Mouse (Mus musculus): ENCODE results near the gene Lhfpl2.

Gene Lhfpl2

GRCm38 (mm10) chr13:94159478-94160220, 102.1 kb downstream of the Lhfpl2 start:
- no peak overlapping the region for H3K4me3 ChIP-seq (replicated peaks; ENCODE audit: low read length)
- peaks cover 26% of the 10 kb centered on the region for H3K4me1 ChIP-seq (replicated peaks; ENCODE audit: low read depth, low read length)
- H3K9me3 ChIP-seq (ENCODE audit: low read length), result no peaks in the 10 kb centered on the region; the same call in 1 of the 2 replicates
- H3K36me3 ChIP-seq (ENCODE audit: insufficient read depth, low read length), result no peaks in the 10 kb centered on the region
- no peak for TF ChIP-seq CTCF (conservative IDR thresholded peaks at IDR 0.05; ENCODE audit: low read length)
- no peak for TF ChIP-seq POU5F1 (IDR thresholded peaks at IDR 0.05; ENCODE audit: borderline replicate concordance, low read length)
- TF ChIP-seq NANOG (IDR thresholded peaks at IDR 0.05; ENCODE audit: borderline replicate concordance, low read length), result no peak
- no peaks in the 10 kb centered on the region for H3K27me3 ChIP-seq (ENCODE audit: insufficient read depth, low read length)

GRCm38 (mm10) chr13:94164501-94164900, 106.9 kb downstream of the Lhfpl2 start:
- H3K9me3 ChIP-seq (ENCODE audit: low read length), result no peaks in the 10 kb centered on the region
- no peak for TF ChIP-seq CTCF (conservative IDR thresholded peaks at IDR 0.05; ENCODE audit: low read length)
- TF ChIP-seq POU5F1 (IDR thresholded peaks at IDR 0.05; ENCODE audit: borderline replicate concordance, low read length), result no peak
- no peak for TF ChIP-seq NANOG (IDR thresholded peaks at IDR 0.05; ENCODE audit: borderline replicate concordance, low read length)
- no peaks in the 10 kb centered on the region for H3K36me3 ChIP-seq (ENCODE audit: insufficient read depth, low read length)
- H3K27me3 ChIP-seq (ENCODE audit: insufficient read depth, low read length), result peaks cover 24% of the 10 kb centered on the region
- H3K4me1 ChIP-seq (replicated peaks; ENCODE audit: low read depth, low read length), result 0 out of 2 replicates have a peak, but pooled peaks cover 4% of the 10 kb centered on the region
- H3K4me3 ChIP-seq (replicated peaks; ENCODE audit: low read length), result no peak overlapping the region

- peaks cover 12% of the 10 kb centered on the region for H3K4me1 ChIP-seq (replicated peaks; ENCODE audit: low read depth, low read length)
- TF ChIP-seq NANOG (IDR thresholded peaks at IDR 0.05; ENCODE audit: borderline replicate concordance, low read length) (no peak), POU5F1 (IDR thresholded peaks at IDR 0.05; ENCODE audit: borderline replicate concordance, low read length) (no peak), CTCF (conservative IDR thresholded peaks at IDR 0.05; ENCODE audit: low read length) (no peak)
- no peaks in the 10 kb centered on the region for H3K9me3 ChIP-seq (ENCODE audit: low read length)
- peaks cover 49% of the 10 kb centered on the region for H3K27me3 ChIP-seq (ENCODE audit: insufficient read depth, low read length)
- no peak overlapping the region for H3K4me3 ChIP-seq (replicated peaks; ENCODE audit: low read length)
- no peaks in the 10 kb centered on the region for H3K36me3 ChIP-seq (ENCODE audit: insufficient read depth, low read length)
Observed at GRCm38 (mm10) chr13:94168319-94168718, 110.7 kb downstream of the Lhfpl2 start.

- Histone ChIP-seq H3K4me1 (replicated peaks; ENCODE audit: low read depth, low read length) (peaks cover 22% of the 10 kb centered on the region), H3K9me3 (ENCODE audit: low read length) (no peaks in the 10 kb centered on the region), H3K4me3 (replicated peaks; ENCODE audit: low read length) (no peak overlapping the region), H3K36me3 (ENCODE audit: insufficient read depth, low read length) (no peaks in the 10 kb centered on the region), H3K27me3 (ENCODE audit: insufficient read depth, low read length) (peaks cover 60% of the 10 kb centered on the region)
- TF ChIP-seq CTCF (conservative IDR thresholded peaks at IDR 0.05; ENCODE audit: low read length), result no peak
- no peak for TF ChIP-seq POU5F1 (IDR thresholded peaks at IDR 0.05; ENCODE audit: borderline replicate concordance, low read length)
- no peak for TF ChIP-seq NANOG (IDR thresholded peaks at IDR 0.05; ENCODE audit: borderline replicate concordance, low read length)
Observed at GRCm38 (mm10) chr13:94169325-94169916, 111.8 kb downstream of the Lhfpl2 start.

DNA sequence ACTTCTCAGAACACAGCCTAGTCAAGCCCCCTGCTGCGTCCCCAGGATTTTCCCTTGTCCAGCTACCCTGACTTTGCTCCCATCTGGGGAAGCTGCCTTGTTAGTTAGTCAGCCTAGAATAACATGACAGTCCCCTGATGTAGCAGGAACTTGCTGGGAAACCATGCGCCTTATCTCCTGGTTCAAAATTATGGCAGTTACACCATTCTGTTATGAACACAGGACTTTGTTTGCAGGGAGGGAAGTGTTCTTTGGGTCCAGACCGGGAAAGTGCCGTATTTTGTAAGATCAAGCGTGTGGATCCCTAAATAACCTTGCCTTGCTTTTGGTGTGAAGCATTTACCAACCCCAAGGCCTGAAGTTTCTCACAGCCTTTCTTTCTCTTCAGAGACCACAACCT, 114.0 kb downstream of the Lhfpl2 start:
- no peak for TF ChIP-seq POU5F1 (IDR thresholded peaks at IDR 0.05; ENCODE audit: borderline replicate concordance, low read length)
- TF ChIP-seq CTCF (conservative IDR thresholded peaks at IDR 0.05; ENCODE audit: low read length), result no peak
- TF ChIP-seq NANOG (IDR thresholded peaks at IDR 0.05; ENCODE audit: borderline replicate concordance, low read length), result no peak

GRCm38 (mm10) chr13:94172533-94173310, 115.1 kb downstream of the Lhfpl2 start:
- no peak overlapping the region for H3K4me3 ChIP-seq (replicated peaks; ENCODE audit: low read length)
- no peaks in the 10 kb centered on the region for H3K36me3 ChIP-seq (ENCODE audit: insufficient read depth, low read length)
- H3K4me1 ChIP-seq (replicated peaks; ENCODE audit: low read depth, low read length), result peaks cover 28% of the 10 kb centered on the region
- H3K27me3 ChIP-seq (ENCODE audit: insufficient read depth, low read length), result peaks cover 72% of the 10 kb centered on the region
- H3K9me3 ChIP-seq (ENCODE audit: low read length), result no peaks in the 10 kb centered on the region
- TF ChIP-seq CTCF (conservative IDR thresholded peaks at IDR 0.05; ENCODE audit: low read length), result no peak
- no peak for TF ChIP-seq POU5F1 (IDR thresholded peaks at IDR 0.05; ENCODE audit: borderline replicate concordance, low read length)
- TF ChIP-seq NANOG (IDR thresholded peaks at IDR 0.05; ENCODE audit: borderline replicate concordance, low read length), result no peak

More for the DNA sequence above, 114.0 kb downstream of the Lhfpl2 start:
- Histone ChIP-seq H3K4me1 (replicated peaks; ENCODE audit: low read depth, low read length) (peaks cover 28% of the 10 kb centered on the region), H3K9me3 (ENCODE audit: low read length) (no peaks in the 10 kb centered on the region), H3K4me3 (replicated peaks; ENCODE audit: low read length) (no peak overlapping the region), H3K27me3 (ENCODE audit: insufficient read depth, low read length) (peaks cover 74% of the 10 kb centered on the region), H3K36me3 (ENCODE audit: insufficient read depth, low read length) (no peaks in the 10 kb centered on the region)

DNA sequence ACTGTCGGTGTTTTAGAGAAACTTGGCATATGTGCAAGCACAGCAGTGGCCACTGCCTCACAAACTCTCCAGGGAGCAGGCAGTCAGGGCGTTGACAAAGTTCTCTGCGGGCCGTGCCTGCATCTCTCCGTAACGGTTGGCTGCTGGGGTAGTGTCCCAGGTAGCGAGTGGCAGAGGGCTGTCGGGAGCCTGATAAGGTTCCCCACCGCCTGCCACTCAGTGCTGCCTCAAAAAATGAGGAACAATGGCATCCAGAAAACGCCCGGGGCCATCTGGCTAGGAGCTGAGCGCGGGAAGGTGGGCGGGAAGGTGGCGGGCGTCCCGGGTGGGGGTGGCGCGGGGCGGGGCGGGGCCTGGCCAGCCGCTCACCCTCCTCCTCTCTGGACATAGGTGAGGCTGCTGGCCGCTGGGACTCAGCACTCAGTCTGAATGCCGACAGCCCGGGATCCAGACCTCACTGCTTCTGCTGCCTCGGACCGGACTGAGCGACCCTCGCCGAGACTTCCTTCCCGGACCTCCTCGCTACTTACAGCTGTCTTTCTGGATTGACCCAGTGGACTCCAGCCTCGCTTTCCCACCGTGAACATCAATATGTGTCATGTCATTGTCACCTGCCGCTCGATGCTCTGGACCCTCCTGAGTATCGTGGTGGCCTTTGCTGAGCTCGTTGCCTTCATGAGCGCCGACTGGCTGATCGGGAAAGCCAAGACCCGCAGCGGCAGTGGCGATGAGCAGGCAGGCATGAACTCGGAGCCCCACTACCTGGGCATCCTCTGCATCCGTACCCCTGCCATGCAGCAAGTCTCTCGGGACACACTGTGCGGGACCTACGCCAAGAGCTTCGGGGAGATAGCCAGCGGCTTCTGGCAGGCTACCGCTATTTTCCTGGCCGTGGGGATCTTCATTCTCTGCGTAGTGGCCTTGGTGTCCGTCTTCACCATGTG, 116.3 kb downstream of the Lhfpl2 start:
- Histone ChIP-seq H3K9me3 (ENCODE audit: low read length) (no peaks in the 10 kb centered on the region), H3K4me3 (replicated peaks; ENCODE audit: low read length) (peak overlapping the region; percentile 73), H3K27me3 (ENCODE audit: insufficient read depth, low read length) (peaks cover 63% of the 10 kb centered on the region), H3K36me3 (ENCODE audit: insufficient read depth, low read length) (no peaks in the 10 kb centered on the region), H3K4me1 (replicated peaks; ENCODE audit: low read depth, low read length) (peaks cover 28% of the 10 kb centered on the region)
- no peak for TF ChIP-seq POU5F1 (IDR thresholded peaks at IDR 0.05; ENCODE audit: borderline replicate concordance, low read length)
- TF ChIP-seq NANOG (IDR thresholded peaks at IDR 0.05; ENCODE audit: borderline replicate concordance, low read length), result no peak
- TF ChIP-seq CTCF (conservative IDR thresholded peaks at IDR 0.05; ENCODE audit: low read length), result no peak
